Mouse (Mus musculus) kidney, embryonic 15.5 days (tissue): ENCODE measurements at regions not wholly inside any gene's neighbourhood (a gene's known extent, or its start where the extent isn't known, plus 50 kb on each side); places are given as distances from the start of the nearest gene placed in this dataset.
A peak's percentile ranks its signal among the peaks of the same experiment; 100 is the strongest.

Experiments
- ATAC-seq: fragments of 200-750 bp; cut with Nextera tagmentation; replicated peaks from 2 replicates; pipeline ENCODE4 v1.8.0; 2017; ENCODE audit warnings: moderate TSS enrichment; ENCODE audit not compliant: low FRiP score
- H3K27ac ChIP-seq: fragments of 300-500 bp; sonication (generic); 2 replicates; pipeline ENCODE4 v1.5.1; 2015; ENCODE audit warnings: mild to moderate bottlenecking, inconsistent platforms
- H3K27me3 ChIP-seq: fragments of 300-500 bp; sonication (generic); 2 replicates; pipeline ENCODE4 v1.6.1; 2015; ENCODE audit warnings: inconsistent platforms
- H3K36me3 ChIP-seq: fragments of 300-500 bp; sonication (generic); 2 replicates; pipeline ENCODE4 v1.6.1; 2015; ENCODE audit warnings: inconsistent platforms
- H3K4me1 ChIP-seq: fragments of 300-500 bp; sonication (generic); 2 replicates; pipeline ENCODE4 v1.6.1; 2015; ENCODE audit warnings: inconsistent platforms
- H3K4me2 ChIP-seq: fragments of 300-500 bp; sonication (generic); 2 replicates; pipeline ENCODE4 v1.6.1; 2015; ENCODE audit warnings: moderate library complexity, mild to moderate bottlenecking, inconsistent platforms
- H3K4me3 ChIP-seq: fragments of 300-500 bp; sonication (generic); replicated peaks from 2 replicates; pipeline ENCODE4 v1.5.1; 2015; ENCODE audit warnings: mild to moderate bottlenecking, inconsistent platforms
- H3K9ac ChIP-seq: fragments of 300-500 bp; sonication (generic); 2 replicates; pipeline ENCODE4 v1.6.1; 2015; ENCODE audit warnings: mild to moderate bottlenecking, inconsistent platforms
- H3K9me3 ChIP-seq: fragments of 300-500 bp; sonication (generic); replicated peaks from 2 replicates; pipeline ENCODE4 v1.6.1; 2016; ENCODE audit warnings: inconsistent platforms
- WGBS: fragments of 180-500 bp; shearing (Covaris S2); methylation state at CpG from one replicate; pipeline ENCODE4 v1.1.7; 2015; ENCODE audit warnings: mixed read lengths; 5-methylcytosine and 5-hydroxymethylcytosine counted together

DNA sequence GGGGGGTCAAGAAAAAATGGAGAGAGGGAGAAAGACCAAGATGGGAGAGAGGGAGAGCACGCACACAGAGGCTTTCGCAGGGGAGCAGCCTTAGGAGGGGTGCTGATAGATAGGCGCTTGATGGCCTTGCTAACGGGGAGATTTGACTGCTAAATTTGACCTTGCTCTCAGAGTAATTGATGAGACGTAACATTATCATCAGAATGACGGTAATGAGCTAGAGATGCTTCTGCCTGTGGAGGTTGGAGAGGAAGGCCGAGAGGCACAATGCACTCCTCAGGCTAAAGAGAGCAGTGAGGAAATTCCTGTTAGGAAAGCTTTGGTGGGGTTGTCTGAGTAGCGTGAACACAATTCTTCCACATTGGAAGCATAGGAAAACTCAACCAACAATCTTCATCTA is 509.1 kb upstream of the Kif2a start:
- 34% methylated on average over 8 of the region's 8 CpGs for WGBS
- no peak overlapping the region for H3K9ac ChIP-seq
- no peak overlapping the region for H3K27ac ChIP-seq
- no peak for ATAC-seq
- no peak overlapping the region for H3K4me2 ChIP-seq
- H3K9me3 ChIP-seq, result no peaks in the 10 kb centered on the region
- no peaks in the 10 kb centered on the region for H3K4me1 ChIP-seq
- no peak overlapping the region for H3K4me3 ChIP-seq
- H3K27me3 ChIP-seq, result no peaks in the 10 kb centered on the region
- no peaks in the 10 kb centered on the region for H3K36me3 ChIP-seq

DNA sequence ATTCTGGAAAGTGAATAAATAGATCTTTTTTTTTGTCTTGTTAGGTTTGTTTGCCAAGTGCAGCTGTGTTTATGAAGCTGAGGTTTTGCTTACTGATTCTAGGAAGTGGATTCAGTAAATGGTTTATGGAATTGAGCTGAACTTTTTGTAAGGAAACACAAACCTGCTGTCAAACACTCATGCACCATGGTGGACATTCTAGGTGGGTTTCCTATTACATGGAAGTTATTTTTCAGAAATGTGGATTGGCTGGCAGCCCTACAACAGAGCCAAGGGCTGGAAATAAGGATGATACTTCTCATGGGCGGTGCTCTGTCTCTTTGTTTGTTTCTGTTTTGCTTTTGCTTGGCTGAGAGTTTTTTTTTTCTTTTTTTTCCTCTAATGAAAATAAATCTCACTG is 508.5 kb upstream of the Kif2a start:
- Histone ChIP-seq H3K27ac (no peak overlapping the region), H3K4me1 (no peaks in the 10 kb centered on the region), H3K9me3 (no peaks in the 10 kb centered on the region), H3K27me3 (no peaks in the 10 kb centered on the region), H3K9ac (no peak overlapping the region), H3K4me3 (no peak overlapping the region), H3K36me3 (no peaks in the 10 kb centered on the region), H3K4me2 (no peak overlapping the region)
- WGBS, result 67% methylated on average over 1 of the region's 1 CpGs
- no peak for ATAC-seq

DNA sequence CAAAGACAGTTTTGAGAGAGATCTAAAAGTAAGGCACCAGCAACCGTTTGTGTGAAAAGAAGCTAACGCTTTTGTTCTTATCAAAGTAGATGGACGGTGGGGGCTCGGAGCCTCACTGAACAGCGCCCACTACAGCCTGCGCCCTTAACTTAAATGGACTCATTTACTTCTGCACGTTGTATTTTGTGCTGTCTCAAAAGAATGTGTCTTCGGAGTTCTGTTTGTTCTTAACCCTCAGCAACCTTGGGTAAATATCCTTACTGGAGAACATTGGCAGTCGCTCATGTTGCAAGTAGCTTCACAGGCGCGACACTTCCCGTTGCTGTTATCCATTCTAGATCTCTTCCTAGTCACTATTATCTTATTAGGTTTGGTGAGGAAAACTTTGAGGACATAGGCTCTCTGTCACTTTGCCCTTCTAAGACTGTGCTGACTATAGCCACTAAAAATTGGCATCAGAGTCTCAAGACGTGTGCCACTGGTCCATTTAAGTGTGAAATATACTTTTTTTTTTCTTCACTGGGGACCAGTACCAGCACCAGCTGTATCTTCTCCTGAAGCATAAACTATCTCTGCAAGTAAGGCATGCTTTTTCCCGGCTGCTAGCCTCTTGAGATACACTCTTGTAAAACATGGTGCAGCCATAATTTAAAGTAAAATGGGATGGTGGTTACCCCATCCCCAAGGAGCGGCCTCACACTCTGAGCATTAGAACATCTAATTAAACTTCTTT is 507.0 kb upstream of the Kif2a start:
- H3K4me2 ChIP-seq, result no peak overlapping the region
- no peak overlapping the region for H3K9ac ChIP-seq
- no peak for ATAC-seq
- no peak overlapping the region for H3K4me3 ChIP-seq
- H3K36me3 ChIP-seq, result no peaks in the 10 kb centered on the region
- no peaks in the 10 kb centered on the region for H3K9me3 ChIP-seq
- no peaks in the 10 kb centered on the region for H3K27me3 ChIP-seq
- WGBS, result 70% methylated on average over 15 of the region's 15 CpGs
- H3K4me1 ChIP-seq, result no peaks in the 10 kb centered on the region
- H3K27ac ChIP-seq, result no peak overlapping the region

DNA sequence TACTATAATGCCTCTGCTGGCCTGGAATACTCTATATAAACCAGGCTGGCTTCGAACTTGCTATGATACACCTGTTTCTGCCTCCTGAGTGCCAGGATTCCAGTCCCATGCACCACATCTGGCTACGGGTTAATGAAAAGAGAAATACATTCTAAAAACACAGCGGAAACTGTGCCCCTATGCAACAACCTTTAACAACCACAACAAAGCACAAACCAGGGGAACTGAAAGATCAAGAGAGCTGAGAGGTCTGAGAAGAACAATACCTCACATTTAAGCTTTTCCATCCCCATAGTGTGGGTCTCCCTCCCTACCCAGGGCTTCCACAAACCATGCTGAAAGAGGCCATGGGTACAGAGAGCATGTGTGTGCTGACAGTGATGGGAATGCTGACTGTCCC is 501.0 kb upstream of the Kif2a start:
- Histone ChIP-seq H3K4me1 (no peaks in the 10 kb centered on the region), H3K4me3 (no peak overlapping the region), H3K9ac (no peak overlapping the region), H3K27ac (no peak overlapping the region), H3K36me3 (no peaks in the 10 kb centered on the region), H3K4me2 (no peak overlapping the region), H3K27me3 (no peaks in the 10 kb centered on the region), H3K9me3 (no peaks in the 10 kb centered on the region)
- 85% methylated on average over 3 of the region's 3 CpGs for WGBS
- no peak for ATAC-seq

DNA sequence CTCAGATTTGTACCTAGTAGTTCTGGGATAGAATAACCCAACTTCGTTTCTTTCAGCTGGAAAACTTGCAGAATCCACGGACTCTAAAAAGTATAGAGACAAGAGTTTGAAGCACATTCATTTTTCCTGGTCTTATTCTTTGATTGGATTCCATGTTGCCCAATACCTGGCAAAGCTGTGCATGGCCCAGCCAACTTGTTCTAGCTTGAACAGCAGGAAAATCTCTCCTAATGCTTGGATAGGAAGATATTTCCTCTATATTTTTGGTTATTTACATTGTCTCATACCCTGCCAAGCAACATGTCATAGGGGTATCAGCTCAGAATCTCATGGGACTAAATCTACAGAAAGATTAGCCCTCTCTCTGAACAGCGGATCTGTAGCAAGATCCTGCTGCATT is 492.3 kb upstream of the Kif2a start:
- no peak overlapping the region for H3K9ac ChIP-seq
- 0 out of 2 replicates have a peak, but pooled peaks cover 8% of the 10 kb centered on the region for H3K4me1 ChIP-seq
- H3K4me3 ChIP-seq, result no peak overlapping the region
- no peak for ATAC-seq
- no peaks in the 10 kb centered on the region for H3K36me3 ChIP-seq
- H3K27me3 ChIP-seq, result no peaks in the 10 kb centered on the region
- H3K9me3 ChIP-seq, result no peaks in the 10 kb centered on the region
- H3K27ac ChIP-seq, result no peak overlapping the region
- H3K4me2 ChIP-seq, result no peak overlapping the region
- WGBS, result 70% methylated on average over 3 of the region's 3 CpGs

DNA sequence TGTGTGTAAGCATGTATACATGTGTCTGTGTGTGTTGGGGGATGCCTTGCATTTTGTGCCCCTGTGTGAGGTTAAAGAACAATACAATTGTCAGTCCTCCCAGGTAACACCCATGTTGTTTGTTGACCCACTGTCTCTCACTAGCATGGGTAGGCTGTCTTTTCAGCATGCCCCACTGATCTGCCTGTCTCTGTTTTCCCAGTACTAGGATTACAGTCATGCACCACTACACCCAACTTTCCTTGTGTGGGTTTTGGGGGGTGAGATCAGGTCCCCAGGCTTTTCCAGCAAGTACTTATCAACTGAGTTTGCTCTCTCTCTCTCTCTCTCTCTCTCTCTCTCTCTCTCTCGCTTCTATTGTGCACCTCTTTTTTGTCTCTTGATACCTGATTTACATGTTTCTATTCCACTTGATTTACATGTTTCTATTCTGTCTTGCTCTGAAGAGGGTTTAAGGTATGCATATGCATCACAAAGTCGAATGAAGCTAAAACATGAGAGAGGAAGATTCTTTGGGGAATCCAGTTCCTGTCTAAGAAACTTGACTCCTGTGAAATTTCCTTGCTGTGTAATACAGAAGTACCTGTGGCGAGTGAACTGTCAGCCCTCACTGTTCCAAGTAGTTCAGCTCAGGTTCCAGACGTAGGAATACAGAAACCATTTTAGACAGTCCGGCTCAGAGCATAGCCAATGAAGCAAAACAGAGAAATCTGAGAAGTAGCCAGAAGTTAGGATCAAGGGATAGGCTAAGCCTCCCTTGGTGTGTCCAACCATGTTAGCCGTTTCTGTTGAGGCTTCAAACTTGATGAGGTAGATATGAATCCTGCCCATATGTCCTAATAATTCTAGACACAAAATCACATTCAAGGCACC is 491.6 kb upstream of the Kif2a start:
- Histone ChIP-seq H3K4me1 (0 out of 2 replicates have a peak, but pooled peaks cover 8% of the 10 kb centered on the region), H3K9me3 (no peaks in the 10 kb centered on the region), H3K36me3 (no peaks in the 10 kb centered on the region), H3K27ac (peak overlapping the region; percentile 59), H3K4me3 (no peak overlapping the region), H3K9ac (no peak overlapping the region), H3K27me3 (no peaks in the 10 kb centered on the region), H3K4me2 (peak overlapping the region; percentile 10; the same call in 1 of the 2 replicates)
- WGBS, result 41% methylated on average over 6 of the region's 6 CpGs
- peak; percentile 95 for ATAC-seq

GRCm38 (mm10) chr13:107507336-107507735 is 485.4 kb upstream of the Kif2a start:
- no peak overlapping the region for H3K4me2 ChIP-seq
- H3K9me3 ChIP-seq, result no peaks in the 10 kb centered on the region
- no peaks in the 10 kb centered on the region for H3K27me3 ChIP-seq
- no peak for ATAC-seq
- H3K4me3 ChIP-seq, result no peak overlapping the region
- H3K9ac ChIP-seq, result no peak overlapping the region
- no peak overlapping the region for H3K27ac ChIP-seq
- peaks cover 21% of the 10 kb centered on the region for H3K4me1 ChIP-seq
- 50% methylated on average over 3 of the region's 3 CpGs for WGBS
- no peaks in the 10 kb centered on the region for H3K36me3 ChIP-seq

- Histone ChIP-seq H3K4me3 (no peak overlapping the region), H3K36me3 (no peaks in the 10 kb centered on the region), H3K27me3 (no peaks in the 10 kb centered on the region), H3K9ac (no peak overlapping the region), H3K4me2 (no peak overlapping the region), H3K27ac (no peak overlapping the region), H3K4me1 (peaks cover 26% of the 10 kb centered on the region), H3K9me3 (no peaks in the 10 kb centered on the region)
- 51% methylated on average over 4 of the region's 4 CpGs for WGBS
- no peak for ATAC-seq
Observed at GRCm38 (mm10) chr13:107506832-107507231, 484.9 kb upstream of the Kif2a start.

- Histone ChIP-seq H3K9ac (no peak overlapping the region), H3K4me3 (no peak overlapping the region), H3K4me2 (no peak overlapping the region), H3K36me3 (no peaks in the 10 kb centered on the region), H3K4me1 (peaks cover 26% of the 10 kb centered on the region), H3K27me3 (no peaks in the 10 kb centered on the region), H3K9me3 (no peaks in the 10 kb centered on the region), H3K27ac (no peak overlapping the region)
- no peak for ATAC-seq
Observed at GRCm38 (mm10) chr13:107505318-107505717, 483.4 kb upstream of the Kif2a start.

DNA sequence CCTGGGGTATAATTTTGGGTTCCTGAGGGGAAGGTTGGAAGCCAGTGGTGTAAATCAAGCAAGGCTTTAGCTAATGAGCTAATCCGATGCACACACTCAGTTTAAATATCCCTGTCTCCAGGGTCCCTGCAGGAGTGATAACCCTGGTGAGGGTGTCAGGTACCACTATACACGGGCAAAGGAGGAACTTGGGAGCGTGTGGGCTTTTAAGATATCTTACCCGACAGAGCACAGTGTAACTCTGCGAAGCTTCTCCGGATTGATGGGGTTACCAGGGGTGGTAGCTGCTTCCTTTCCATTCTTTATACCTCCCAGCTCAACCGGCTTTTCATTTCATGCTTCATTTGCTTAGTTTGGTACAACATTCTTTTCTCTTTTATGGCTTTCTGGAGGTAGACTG is 480.3 kb upstream of the Kif2a start:
- H3K9me3 ChIP-seq, result no peaks in the 10 kb centered on the region
- H3K4me2 ChIP-seq, result no peak overlapping the region
- H3K4me1 ChIP-seq, result peaks cover 26% of the 10 kb centered on the region
- no peak overlapping the region for H3K4me3 ChIP-seq
- peak; percentile 58; the same call in 1 of the 2 replicates for ATAC-seq
- no peaks in the 10 kb centered on the region for H3K36me3 ChIP-seq
- no peaks in the 10 kb centered on the region; the same call in 1 of the 2 replicates for H3K27me3 ChIP-seq
- no peak overlapping the region for H3K9ac ChIP-seq
- H3K27ac ChIP-seq, result no peak overlapping the region
- 13% methylated on average over 7 of the region's 7 CpGs for WGBS

DNA sequence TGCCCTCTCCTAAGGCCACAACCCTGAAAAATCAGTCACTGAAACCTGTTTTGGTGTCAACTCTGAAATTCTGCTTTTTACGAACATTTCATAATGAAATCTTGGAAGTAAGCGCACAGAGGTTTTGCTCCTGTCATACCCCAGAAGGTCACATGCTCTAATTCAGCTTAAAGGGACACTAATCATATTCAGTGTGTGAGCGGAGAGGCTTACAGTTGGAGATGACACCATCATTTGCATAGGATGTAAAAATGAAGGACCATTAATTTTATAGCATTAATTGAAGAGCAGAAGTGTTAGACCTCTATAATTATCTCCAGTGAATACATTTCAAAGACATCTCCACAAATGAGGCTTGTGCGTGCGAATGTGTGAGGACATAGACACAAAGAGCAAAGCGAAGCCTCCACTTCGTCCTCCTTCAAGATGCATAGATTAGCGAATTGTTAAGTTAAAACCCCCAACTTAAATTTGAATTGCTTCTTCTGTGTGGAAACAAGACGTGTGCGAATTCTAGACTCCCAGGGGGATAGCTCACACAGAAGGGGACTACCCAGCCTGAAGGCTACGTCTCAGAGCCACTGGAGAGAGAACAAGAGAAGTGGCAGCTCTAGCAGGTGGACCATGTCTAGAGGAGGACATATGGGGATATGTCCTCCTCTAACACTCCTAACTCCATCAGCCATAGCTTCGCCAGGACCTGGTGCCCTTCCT is 479.0 kb upstream of the Kif2a start:
- Histone ChIP-seq H3K27me3 (no peaks in the 10 kb centered on the region; the same call in 1 of the 2 replicates), H3K27ac (no peak overlapping the region), H3K9ac (no peak overlapping the region), H3K4me1 (peaks cover 18% of the 10 kb centered on the region), H3K4me3 (no peak overlapping the region), H3K36me3 (no peaks in the 10 kb centered on the region), H3K9me3 (no peaks in the 10 kb centered on the region), H3K4me2 (no peak overlapping the region)
- WGBS, result 82% methylated on average over 12 of the region's 12 CpGs
- ATAC-seq, result no peak

DNA sequence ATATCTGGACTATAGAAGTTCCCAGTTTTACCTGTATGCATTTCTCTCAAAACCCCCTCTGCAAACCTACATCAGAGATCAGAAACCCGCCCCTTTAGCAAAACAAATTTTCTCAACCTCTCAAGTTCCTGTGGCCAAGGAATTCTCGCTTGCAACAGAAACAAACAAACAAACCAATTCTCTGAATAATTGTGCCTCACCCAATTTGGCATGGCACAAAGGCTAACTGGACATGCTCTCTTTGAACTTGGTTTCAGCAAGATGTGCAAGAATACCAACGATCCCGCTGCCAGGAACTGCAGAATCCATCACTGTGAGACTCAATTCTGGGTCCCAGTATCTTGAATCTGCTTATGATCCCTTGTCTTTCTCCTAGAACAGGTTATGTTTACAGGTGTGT is 477.4 kb upstream of the Kif2a start:
- Histone ChIP-seq H3K4me3 (no peak overlapping the region), H3K4me2 (no peak overlapping the region), H3K27me3 (no peaks in the 10 kb centered on the region; the same call in 1 of the 2 replicates), H3K9ac (no peak overlapping the region), H3K27ac (no peak overlapping the region), H3K4me1 (peaks cover 28% of the 10 kb centered on the region), H3K36me3 (no peaks in the 10 kb centered on the region), H3K9me3 (no peaks in the 10 kb centered on the region)
- WGBS, result 70% methylated on average over 4 of the region's 4 CpGs
- ATAC-seq, result no peak
